Mouse (Mus musculus) embryonic fibroblast, embryonic 13.5 days (primary cell): ENCODE data around the gene Med24.

Source experiments
- CTCF ChIP-seq: IDR thresholded peaks from 2 replicates; pipeline ENCODE4 v1.5.1; 2011; ENCODE audit warnings: mild to moderate bottlenecking, control low read depth, low read length, moderate library complexity, borderline replicate concordance; ENCODE audit not compliant: insufficient read depth
- POLR2A ChIP-seq: IDR thresholded peaks from 2 replicates; pipeline ENCODE4 v1.6.1; 2011; ENCODE audit warnings: low read depth, mild to moderate bottlenecking, control low read depth, low read length, moderate library complexity

DNA sequence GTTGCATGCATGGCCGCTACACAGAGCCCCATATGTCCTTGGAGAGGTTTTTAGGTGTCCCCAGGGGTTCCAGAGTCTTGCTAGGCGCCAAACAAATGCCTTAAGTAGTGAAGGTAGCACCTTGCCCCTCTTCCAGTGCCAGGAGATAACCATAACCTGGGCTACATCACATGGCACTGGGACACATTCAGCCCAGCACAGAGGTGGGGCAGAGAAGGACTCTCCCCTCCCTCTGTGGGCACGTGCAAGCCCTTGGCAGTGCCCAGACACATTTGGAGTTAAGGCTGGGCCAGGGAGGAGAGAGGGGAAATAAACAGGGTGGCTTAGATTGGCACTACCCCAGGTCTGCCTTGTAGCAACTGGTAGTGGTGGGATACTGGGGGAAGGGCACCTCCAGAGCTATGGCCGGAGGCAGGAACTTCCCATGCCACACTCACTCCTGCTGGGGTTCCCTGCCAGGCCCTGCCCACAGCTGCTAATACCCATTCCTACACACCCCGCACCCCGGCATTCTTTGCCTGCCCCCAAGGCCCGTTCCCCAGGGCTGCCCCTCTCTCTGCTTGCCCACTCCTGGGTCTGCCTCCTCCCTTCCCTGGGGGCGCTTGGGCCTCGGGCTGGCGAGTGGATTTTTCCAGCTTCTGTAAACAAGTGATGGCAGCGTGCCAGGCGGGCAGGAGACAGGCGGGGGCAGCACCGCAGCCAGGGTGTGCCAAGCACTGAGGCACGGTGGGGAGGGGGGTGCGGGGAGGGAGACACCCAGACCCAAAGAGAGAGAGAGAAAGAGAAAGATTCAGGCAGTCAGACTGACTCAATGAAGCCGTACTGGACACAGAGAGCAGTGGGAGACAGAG is 21.3 kb upstream of the Med24 start:
- TF ChIP-seq POLR2A: no peak
- TF ChIP-seq CTCF: no peak
